In genomic region chr9:30936674-30937438, GRCm38 (mm10) we compare ENCODE assay signal across 8 mouse cellular contexts. TPM values are rescaled to one million over a fixed set of nuclear protein-coding genes. Genes with fewer than 3 reads are reported as not detected.
DNase-seq lines count a peak whose midpoint lies in the region; ATAC-seq and TF ChIP-seq lines count a peak whose summit lies in the region.

No protein-coding gene starts in this region.

- H3K27me3 ChIP-seq in G1E (ENCODE audit: insufficient read depth, low read length), result peaks cover 2% of the 10 kb centered on the region; the same call in 1 of the 2 replicates
- peaks cover 21% of the 10 kb centered on the region for H3K27me3 ChIP-seq in heart, embryonic 16.5 days (ENCODE audit: control insufficient read depth, insufficient read depth, low read length)
- peaks cover 13% of the 10 kb centered on the region for H3K27me3 ChIP-seq in midbrain, embryonic 14.5 days (ENCODE audit: control insufficient read depth, insufficient read depth, low read length)

- no peak; the same call in 1 of the 2 replicates for ATAC-seq in G1E (ENCODE audit: extremely low read depth, insufficient number of reproducible peaks, low FRiP score, poor library complexity, severe bottlenecking)
- ATAC-seq in heart, embryonic 16.5 days (replicated peaks; ENCODE audit: extremely low read depth, insufficient read depth, low FRiP score), result no peak; the same call in 1 of the 2 replicates
- peak; percentile 67; the same call in 1 of the 2 replicates for ATAC-seq in midbrain, embryonic 14.5 days (ENCODE audit: low FRiP score, low TSS enrichment)
- no peak for ATAC-seq in erythroid progenitor cell, adult 5-6 weeks (replicated peaks; ENCODE audit: low FRiP score, poor library complexity, severe bottlenecking)

- TF ChIP-seq CTCF in G1E (IDR thresholded peaks at IDR 0.05; ENCODE audit: low read depth, low read length), result peak; percentile 32; the same call in 1 of the 2 replicates

- peak overlapping the region; percentile 52 for H3K4me2 ChIP-seq in heart, embryonic 16.5 days (ENCODE audit: low read depth, low read length)
- H3K4me2 ChIP-seq in midbrain, embryonic 14.5 days (ENCODE audit: low read length), result 0 out of 2 replicates have a peak overlapping the region, but pooled peaks have one; percentile 5

- no peaks in the 10 kb centered on the region for H3K9me3 ChIP-seq in G1E (replicated peaks)
- H3K9me3 ChIP-seq in heart, embryonic 16.5 days (replicated peaks; ENCODE audit: control insufficient read depth, low read length), result no peaks in the 10 kb centered on the region
- no peaks in the 10 kb centered on the region for H3K9me3 ChIP-seq in midbrain, embryonic 14.5 days (ENCODE audit: control insufficient read depth, low read length)

- H3K36me3 ChIP-seq in G1E (replicated peaks), result no peaks in the 10 kb centered on the region
- H3K36me3 ChIP-seq in heart, embryonic 16.5 days (ENCODE audit: control insufficient read depth, insufficient read depth), result no peaks in the 10 kb centered on the region
- no peaks in the 10 kb centered on the region for H3K36me3 ChIP-seq in midbrain, embryonic 14.5 days (ENCODE audit: control insufficient read depth, insufficient read depth, low read length)

- H3K4me1 ChIP-seq in G1E (ENCODE audit: insufficient read depth, low read depth, low read length), result no peaks in the 10 kb centered on the region
- H3K4me1 ChIP-seq in heart, embryonic 16.5 days (ENCODE audit: control insufficient read depth, insufficient read depth, low read length), result no peaks in the 10 kb centered on the region
- H3K4me1 ChIP-seq in midbrain, embryonic 14.5 days (ENCODE audit: control insufficient read depth, insufficient read depth, low read length), result no peaks in the 10 kb centered on the region

- no peak overlapping the region for H3K27ac ChIP-seq in heart, embryonic 16.5 days (ENCODE audit: low read length)
- no peak overlapping the region for H3K27ac ChIP-seq in midbrain, embryonic 14.5 days (replicated peaks; ENCODE audit: low read depth, low read length)

- peak; percentile 36 to 43 for DNase-seq in cerebellum, postnatal 36 days
- DNase-seq in cerebellum, adult 11-12 months, result no peak
- DNase-seq in G1E (ENCODE audit: low spot score), result no peak
- peak; percentile 72 for DNase-seq in embryo, embryonic 11 days
- peak; percentile 81 to 86 for DNase-seq in kidney, postnatal 4 days
- DNase-seq in midbrain, embryonic 14.5 days, result peak; percentile 87

- no peak overlapping the region for H3K4me3 ChIP-seq in G1E (ENCODE audit: low read depth, low read length)
- H3K4me3 ChIP-seq in heart, embryonic 16.5 days (ENCODE audit: low read length), result 0 out of 2 replicates have a peak overlapping the region, but pooled peaks have one; percentile 5
- H3K4me3 ChIP-seq in midbrain, embryonic 14.5 days (replicated peaks; ENCODE audit: low read depth, low read length), result no peak overlapping the region

- WGBS in heart, embryonic 16.5 days, result 30% methylated on average over 9 of the region's 9 CpGs
- 39% methylated on average over 9 of the region's 9 CpGs for WGBS in midbrain, embryonic 14.5 days

- no peak overlapping the region for H3K9ac ChIP-seq in heart, embryonic 16.5 days (ENCODE audit: low read length)
- H3K9ac ChIP-seq in midbrain, embryonic 14.5 days (replicated peaks; ENCODE audit: low read length), result no peak overlapping the region

RNA-seq across cellular contexts. Expression of gene Adamts8, which starts 5.5 kb away (rescaled TPM):
- not detected in 2 replicates for total RNA-seq in G1E (2014; fragmentation: Nextera tagmentation)
- not detected in 2 replicates for total RNA-seq in G1E (2017)
- 0.01 TPM in 1 of 2 replicates, not detected in the other for polyA plus RNA-seq in G1E (2012)
- 10.0 and 12.7 TPM in 2 replicates for polyA plus RNA-seq in heart, embryonic 16.5 days (2015; fragmentation: Nextera tagmentation; extraction: Ambion mirVana)
- polyA plus RNA-seq in midbrain, embryonic 14.5 days (2014; fragmentation: Nextera tagmentation; extraction: Ambion mirVana), result 1.1 and 1.7 TPM in 2 replicates
- total RNA-seq in erythroid progenitor cell, adult 5-6 weeks (2015; ENCODE audit: low replicate concordance), result not detected in 2 replicates
- total RNA-seq in erythroid progenitor cell, adult 5-6 weeks (2017; ENCODE audit: low replicate concordance), result not detected in 2 replicates

RNA-seq across cellular contexts. Expression of gene Adamts15, which starts 14.6 kb away (rescaled TPM):
- total RNA-seq in G1E (2014; fragmentation: Nextera tagmentation), result not detected in 2 replicates
- total RNA-seq in G1E (2017), result 0.12 and 0.22 TPM in 2 replicates
- polyA plus RNA-seq in G1E (2012), result not detected in 2 replicates
- polyA plus RNA-seq in heart, embryonic 16.5 days (2015; fragmentation: Nextera tagmentation; extraction: Ambion mirVana), result 4.3 and 5.4 TPM in 2 replicates
- polyA plus RNA-seq in midbrain, embryonic 14.5 days (2014; fragmentation: Nextera tagmentation; extraction: Ambion mirVana), result 3.1 and 3.8 TPM in 2 replicates
- total RNA-seq in erythroid progenitor cell, adult 5-6 weeks (2015; ENCODE audit: low replicate concordance), result not detected in 2 replicates
- 0.13 TPM in 1 of 2 replicates, not detected in the other for total RNA-seq in erythroid progenitor cell, adult 5-6 weeks (2017; ENCODE audit: low replicate concordance)

Comparison
In these comparisons a context has a peak if more than half of its experiments do, and no peak if none do; other contexts are left out.
1. DNase-seq: peak in cerebellum, postnatal 36 days (2 of 2), embryo, embryonic 11 days (single experiment), kidney, postnatal 4 days (2 of 2) and midbrain, embryonic 14.5 days (single experiment); none in cerebellum, adult 11-12 months (single experiment) and G1E (single experiment).